Mouse (Mus musculus): ENCODE results near the gene Tmod2. TPM values are rescaled to one million over a fixed set of nuclear protein-coding genes. Genes with fewer than 3 reads are reported as not detected.
A peak's percentile ranks its signal among the peaks of the same experiment; 100 is the strongest.
"Not testable (repeated sequence)": the region's sequence is repeated elsewhere in the genome, so short reads cannot be mapped to it uniquely, and the experiment has no call there.

Tmod2 gene
- total and polyA plus RNA-seq, 3 experiments = 0.16 to 1.7 (median 0.17) TPM

DNA sequence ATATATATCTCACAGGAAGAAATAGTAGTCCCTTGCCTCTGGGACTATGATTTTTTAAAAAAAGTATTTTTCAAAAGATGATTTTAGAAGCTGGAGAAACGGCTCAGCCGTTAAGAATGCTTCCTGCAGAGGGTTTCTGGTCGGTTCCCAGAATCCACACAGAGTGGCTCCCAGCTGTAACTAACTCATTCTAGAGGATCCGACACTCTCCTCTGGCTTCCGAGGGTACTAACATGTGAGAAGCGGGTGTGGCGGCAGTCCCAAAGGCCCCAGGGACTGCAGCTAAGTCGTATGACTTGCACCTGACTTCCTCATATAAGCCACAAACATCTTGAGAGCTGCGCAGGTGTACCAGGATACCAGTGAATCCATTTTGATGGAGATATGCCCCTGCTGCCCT, 78.1 kb downstream of the Tmod2 start:
- H3K79me2 ChIP-seq (replicated peaks; ENCODE audit: control insufficient read depth, extremely low read depth, insufficient read depth, poor library complexity, severe bottlenecking); DNase-seq (ENCODE audit: extremely low read depth); H3K9me3 ChIP-seq (replicated peaks; ENCODE audit: low read length); H3K4me3 ChIP-seq (replicated peaks in 1 of 3; ENCODE audit: low read depth in 2 of 3, low read length in 2 of 3, poor library complexity in 1 of 3); in situ Hi-C loops (cut with MboI; ENCODE audit: low pct_ligation_motif_present, low pct_unique_long_range_greater_than_20kb, low sequenced_read_pairs); H3K27ac ChIP-seq (ENCODE audit: insufficient read depth, low read depth); H3K4me2 ChIP-seq (ENCODE audit: insufficient read depth, low read depth, poor library complexity, severe bottlenecking); H3K9ac ChIP-seq (ENCODE audit: insufficient read depth, low read depth); H3K27me3 ChIP-seq (replicated peaks); dilution Hi-C loops (cut with MboI; ENCODE audit: extremely low pct_ligation_motif_present, extremely low pct_unique_long_range_greater_than_20kb, low sequenced_read_pairs): not testable (repeated sequence)
- 0 out of 2 replicates have a peak, but pooled peaks have one; percentile 33 for TF ChIP-seq BHLHE40 (IDR thresholded peaks at IDR 0.05; ENCODE audit: low read depth, low read length)
- Histone ChIP-seq H3K36me3 (replicated peaks in 1 of 2; ENCODE audit: control insufficient read depth in 1 of 2, insufficient read depth in 1 of 2, low read length in 1 of 2) (peaks cover 15 to 53% of the 10 kb centered on the region in 2 experiments), H3K4me1 (ENCODE audit: control insufficient read depth in 1 of 2, insufficient read depth in 2 of 2) (peaks cover 0 to 22% of the 10 kb centered on the region in 2 experiments; a peak in 2 of 4 replicates)

DNA sequence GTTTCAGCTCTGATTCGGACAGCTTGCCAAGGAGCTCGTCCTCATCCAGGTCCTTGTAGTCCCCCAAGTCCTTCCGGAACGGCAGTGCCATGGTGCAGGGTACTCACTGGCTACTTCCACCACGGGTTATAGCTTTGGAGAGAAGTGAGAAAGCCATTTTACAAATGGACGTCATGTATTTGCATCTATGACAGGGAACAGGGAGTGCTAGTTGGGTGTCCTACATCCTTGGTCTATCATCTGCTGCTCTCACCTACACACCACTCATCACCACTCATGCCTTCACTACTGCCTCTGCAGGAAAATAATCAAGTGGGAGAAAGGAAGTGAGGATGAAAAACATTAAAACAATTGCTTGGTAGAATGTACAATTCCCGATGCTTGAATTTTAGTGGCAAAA, 78.7 kb downstream of the Tmod2 start:
- Histone ChIP-seq H3K4me3 (replicated peaks in 1 of 3; ENCODE audit: low read depth in 2 of 3, low read length in 2 of 3, poor library complexity in 1 of 3) (no peak overlapping the region), H3K4me1 (ENCODE audit: control insufficient read depth in 1 of 2, insufficient read depth in 2 of 2) (peaks cover 0 to 24% of the 10 kb centered on the region in 2 experiments; a peak in 2 of 4 replicates), H3K27me3 (replicated peaks) (no peaks in the 10 kb centered on the region), H3K79me2 (replicated peaks; ENCODE audit: control insufficient read depth, extremely low read depth, insufficient read depth, poor library complexity, severe bottlenecking) (no peaks in the 10 kb centered on the region; the same call in none of the 2 replicates), H3K9me3 (replicated peaks; ENCODE audit: low read length) (peaks cover 2% of the 10 kb centered on the region), H3K27ac (ENCODE audit: insufficient read depth, low read depth) (no peak overlapping the region), H3K4me2 (ENCODE audit: insufficient read depth, low read depth, poor library complexity, severe bottlenecking) (no peak overlapping the region), H3K9ac (ENCODE audit: insufficient read depth, low read depth) (no peak overlapping the region), H3K36me3 (replicated peaks in 1 of 2; ENCODE audit: control insufficient read depth in 1 of 2, insufficient read depth in 1 of 2, low read length in 1 of 2) (peaks cover 15 to 58% of the 10 kb centered on the region in 2 experiments)
- dilution Hi-C loops (cut with MboI; ENCODE audit: extremely low pct_ligation_motif_present, extremely low pct_unique_long_range_greater_than_20kb, low sequenced_read_pairs) (no loop called here), in situ Hi-C loops (cut with MboI; ENCODE audit: low pct_ligation_motif_present, low pct_unique_long_range_greater_than_20kb, low sequenced_read_pairs) (no loop called here)
- no peak for DNase-seq (ENCODE audit: extremely low read depth)
- TF ChIP-seq BHLHE40 (IDR thresholded peaks at IDR 0.05; ENCODE audit: low read depth, low read length) (no peak), MEF2A (IDR thresholded peaks at IDR 0.05; ENCODE audit: borderline replicate concordance, low read depth, low read length) (no peak), MAX (IDR thresholded peaks at IDR 0.05; ENCODE audit: low read length) (no peak), ZMIZ1 (IDR thresholded peaks at IDR 0.05; ENCODE audit: low read depth, low read length) (no peak), RCOR1 (conservative IDR thresholded peaks at IDR 0.05; ENCODE audit: low read depth, low read length) (no peak), RAD21 (IDR thresholded peaks at IDR 0.05; ENCODE audit: low read depth, low read length) (no peak), ETS1 (conservative IDR thresholded peaks at IDR 0.05; ENCODE audit: low read depth, low read length) (no peak), PAX5 (IDR thresholded peaks at IDR 0.05; ENCODE audit: low read length) (no peak), MAZ (IDR thresholded peaks at IDR 0.05; ENCODE audit: low read depth, low read length) (no peak), JUND (conservative IDR thresholded peaks at IDR 0.05; ENCODE audit: low read depth, low read length) (no peak), USF2 (conservative IDR thresholded peaks at IDR 0.05; ENCODE audit: low read depth, low read length) (no peak), CHD1 (IDR thresholded peaks at IDR 0.05; ENCODE audit: low read depth, low read length) (no peak), POLR2A (IDR thresholded peaks at IDR 0.05; ENCODE audit: low read depth, low read length) (no peak), UBTF (IDR thresholded peaks at IDR 0.05; ENCODE audit: low read depth, low read length) (no peak), NRF1 (IDR thresholded peaks at IDR 0.05; ENCODE audit: low read depth, low read length) (no peak), GABPA (IDR thresholded peaks at IDR 0.05; ENCODE audit: insufficient replicate concordance, low read depth, low read length) (no peak), NELFE (IDR thresholded peaks at IDR 0.05; ENCODE audit: low read depth, low read length) (no peak)
